Mouse (Mus musculus): ENCODE measurements around the gene Gtf2a1l.

DNA sequence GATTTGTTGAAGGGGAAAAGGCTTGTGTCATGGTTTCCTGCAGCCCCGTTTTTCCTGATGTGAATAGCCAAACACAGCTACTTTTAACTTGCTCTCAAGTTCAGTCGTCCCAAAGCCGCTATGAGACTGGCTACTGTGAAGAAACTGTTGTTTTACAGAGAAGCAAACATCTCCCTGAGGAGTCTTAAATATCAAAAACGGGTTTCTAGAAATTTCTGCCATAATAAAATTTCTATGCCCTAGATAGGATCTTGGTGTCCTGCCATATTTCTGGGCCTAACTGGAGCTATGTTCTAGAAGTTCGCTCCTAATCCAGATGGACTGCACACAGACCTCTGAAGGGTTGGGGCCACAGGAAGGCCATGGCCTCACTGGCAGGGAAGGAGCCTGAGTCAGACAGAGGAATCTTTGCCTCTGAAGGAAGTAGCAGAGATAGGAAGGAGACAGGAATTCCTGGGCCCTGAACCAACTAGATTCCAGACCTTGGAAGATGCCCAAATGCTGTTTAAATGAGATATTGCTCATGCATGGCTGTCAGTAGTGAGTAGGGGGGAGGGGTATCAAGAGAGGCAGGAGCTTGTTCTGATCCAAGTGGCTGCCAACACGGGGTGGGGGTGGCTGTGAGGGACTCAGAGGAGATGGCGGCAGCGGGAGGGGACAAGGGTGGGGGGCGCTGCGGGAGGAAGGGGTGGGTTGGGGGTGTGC lies 39.6 kb upstream of the Gtf2a1l start:
- TF ChIP-seq CTCF (IDR thresholded peaks at IDR 0.05; ENCODE audit: control insufficient read depth, insufficient read depth, insufficient read length) (no peak), USF1 (IDR thresholded peaks at IDR 0.05; ENCODE audit: low read depth) (no peak), MYOG (IDR thresholded peaks at IDR 0.05; ENCODE audit: control insufficient read depth, extremely low read depth, insufficient read length) (no peak), MAX (IDR thresholded peaks at IDR 0.05) (peak; percentile 56)

Data from C2C12 (cell line).